Mouse (Mus musculus) naive thymus-derived CD4-positive, alpha-beta T cell, adult 2 months (primary cell): Measurements from ENCODE around the gene Ccdc154.

Experiments
- DNase-seq: peaks from one replicate; pipeline ENCODE4 v3.0.0-alpha.2; 2011; ENCODE audit warnings: low read depth

The Ccdc154 gene

DNA sequence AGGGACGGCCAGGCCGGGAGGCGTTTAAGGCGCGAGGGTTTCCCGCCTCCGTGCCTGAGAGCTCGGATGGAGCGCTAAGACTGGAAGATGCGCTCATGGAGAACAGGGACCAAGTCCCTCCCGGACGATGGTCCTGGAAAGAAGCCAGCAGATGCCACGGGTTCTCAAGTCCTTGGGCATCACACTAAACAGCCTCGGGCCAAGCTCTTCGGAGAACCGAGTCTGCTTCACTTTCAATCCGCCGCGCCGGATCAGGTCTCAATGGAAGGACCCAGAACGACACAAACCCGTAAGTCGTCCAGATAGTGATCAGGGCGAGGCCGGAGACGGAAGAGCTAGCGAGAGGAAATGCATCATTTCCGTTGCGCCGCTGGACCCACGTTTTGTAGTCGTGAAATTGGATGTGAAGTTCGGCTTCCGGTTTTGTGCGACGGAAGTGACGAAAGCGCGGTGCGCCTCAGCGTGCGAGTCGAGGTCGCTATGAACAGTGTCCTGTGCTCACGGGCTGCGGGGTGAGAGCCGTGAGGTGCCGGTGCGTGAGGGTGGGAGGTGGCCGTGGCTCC, 21.9 kb downstream of the Ccdc154 start, which contains the start of gene BC003965:
BC003965 (plus strand) TSS at position 426 of the 563 bp plus-strand sequence.
- DNase-seq: peak; percentile 99

- DNase-seq: no peak
These were observed 22.7 kb downstream of the Ccdc154 start for GRCm38 (mm10) chr17:25184961-25185360.

DNA sequence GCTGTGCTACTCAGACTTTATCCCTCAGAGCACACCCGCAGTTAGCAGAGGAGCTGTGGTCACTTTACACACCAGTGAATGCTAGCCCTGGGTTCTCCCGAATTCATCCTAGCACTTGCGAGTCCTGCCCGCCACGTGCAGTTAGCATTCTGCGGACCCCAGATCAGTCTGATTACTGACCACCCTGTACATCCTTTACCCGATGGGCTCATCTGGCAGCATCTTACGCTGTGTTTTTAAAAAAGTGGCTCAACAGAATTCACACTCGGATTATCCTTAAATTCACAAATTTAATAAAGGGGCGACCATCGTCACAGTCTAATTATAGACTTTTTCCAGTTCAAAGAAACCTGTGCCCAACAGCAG, 25.5 kb downstream of the Ccdc154 start:
- DNase-seq: no peak

- DNase-seq: peak; percentile 82
These were observed 26.1 kb downstream of the Ccdc154 start, which contains the start of gene Unkl for GRCm38 (mm10) chr17:25188150-25189031. Gene Unkl, plus strand, starts transcription at chr17:25188397.

DNA sequence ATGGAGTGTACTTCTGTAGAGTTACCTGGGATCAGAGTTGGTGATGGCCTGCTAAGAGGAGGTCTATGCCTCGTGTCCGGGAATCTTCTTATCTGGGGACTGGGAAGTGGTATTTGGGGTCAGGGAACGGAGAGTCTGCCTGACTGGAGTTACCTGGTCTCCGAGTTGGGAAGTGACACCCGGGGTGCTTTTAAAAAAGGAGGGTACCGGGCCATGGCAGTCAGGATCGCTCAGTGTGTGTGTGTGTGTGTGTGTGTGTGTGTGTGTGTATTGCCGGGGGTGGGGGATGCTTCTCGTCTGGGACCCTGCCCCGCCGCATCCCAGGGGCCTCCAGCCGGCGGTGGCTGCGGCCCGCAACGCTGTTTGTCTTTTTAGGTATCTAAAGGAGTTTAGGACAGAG, 26.8 kb downstream of the Ccdc154 start:
- no peak for DNase-seq

DNA sequence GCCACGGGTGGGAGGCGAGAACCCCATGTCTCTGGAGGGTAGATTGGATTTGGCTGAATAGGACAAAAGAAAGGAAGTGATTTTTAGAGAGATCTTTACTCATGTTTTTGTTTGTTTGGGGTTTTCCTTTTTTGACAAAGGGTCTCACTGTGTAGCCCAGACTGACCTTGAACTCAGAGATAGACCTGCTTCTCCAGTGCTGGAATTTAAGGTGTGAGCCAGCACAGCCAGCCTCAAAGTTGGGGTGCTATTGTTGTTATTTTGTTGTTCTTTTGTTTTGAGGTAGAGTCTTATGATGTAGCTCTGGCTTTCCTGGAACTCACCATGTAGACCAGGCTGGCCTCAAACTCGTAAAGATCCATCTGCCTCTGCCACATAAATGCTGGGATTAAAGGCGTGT, 40.1 kb downstream of the Ccdc154 start:
- DNase-seq: no peak

DNA sequence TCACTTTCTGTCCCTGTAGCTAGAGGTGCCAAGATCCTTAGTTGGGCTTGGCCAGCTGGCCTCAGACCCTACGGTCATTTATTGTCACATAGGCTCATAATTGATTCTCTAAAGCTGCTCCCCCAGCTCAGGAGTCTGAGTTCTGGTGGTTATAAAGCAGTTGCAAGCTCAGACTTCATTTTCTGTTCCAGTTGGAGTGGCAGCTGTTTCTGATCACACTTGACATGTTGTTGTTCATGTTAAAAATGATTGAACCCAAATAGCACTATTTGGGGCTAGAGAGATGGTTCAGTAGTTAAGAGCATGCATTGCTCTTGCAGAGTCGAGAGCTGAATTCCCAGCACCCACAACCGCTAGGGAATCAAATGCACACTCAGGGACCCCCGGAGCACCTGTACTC, 47.7 kb downstream of the Ccdc154 start:
- DNase-seq: no peak

- no peak for DNase-seq
These were observed 48.6 kb downstream of the Ccdc154 start for GRCm38 (mm10) chr17:25210680-25211466.

DNA sequence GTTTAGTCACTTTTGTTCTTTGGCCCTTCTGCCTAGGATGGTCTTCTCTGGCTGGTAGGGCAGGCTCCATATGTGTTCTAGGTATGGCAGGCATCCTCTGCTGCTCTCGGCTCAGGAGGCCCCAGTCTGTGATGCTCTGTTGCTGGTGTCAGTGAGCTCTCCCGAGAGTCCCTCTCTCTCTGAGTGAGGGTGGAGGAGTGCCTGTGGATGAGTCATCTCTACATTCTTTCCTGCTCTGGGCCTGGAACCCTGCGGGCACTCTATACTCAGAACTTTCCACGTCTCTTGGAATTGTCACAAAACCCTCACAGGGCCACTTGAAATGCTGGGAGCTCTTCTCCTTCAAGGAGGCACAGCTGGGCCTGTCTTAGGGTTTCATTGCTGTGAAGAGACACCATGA, 49.4 kb downstream of the Ccdc154 start:
- no peak for DNase-seq

GRCm38 (mm10) chr17:25215431-25215830, 53.2 kb downstream of the Ccdc154 start:
- no peak for DNase-seq

- no peak for DNase-seq
These were observed 56.7 kb downstream of the Ccdc154 start for GRCm38 (mm10) chr17:25218967-25219366.

DNA sequence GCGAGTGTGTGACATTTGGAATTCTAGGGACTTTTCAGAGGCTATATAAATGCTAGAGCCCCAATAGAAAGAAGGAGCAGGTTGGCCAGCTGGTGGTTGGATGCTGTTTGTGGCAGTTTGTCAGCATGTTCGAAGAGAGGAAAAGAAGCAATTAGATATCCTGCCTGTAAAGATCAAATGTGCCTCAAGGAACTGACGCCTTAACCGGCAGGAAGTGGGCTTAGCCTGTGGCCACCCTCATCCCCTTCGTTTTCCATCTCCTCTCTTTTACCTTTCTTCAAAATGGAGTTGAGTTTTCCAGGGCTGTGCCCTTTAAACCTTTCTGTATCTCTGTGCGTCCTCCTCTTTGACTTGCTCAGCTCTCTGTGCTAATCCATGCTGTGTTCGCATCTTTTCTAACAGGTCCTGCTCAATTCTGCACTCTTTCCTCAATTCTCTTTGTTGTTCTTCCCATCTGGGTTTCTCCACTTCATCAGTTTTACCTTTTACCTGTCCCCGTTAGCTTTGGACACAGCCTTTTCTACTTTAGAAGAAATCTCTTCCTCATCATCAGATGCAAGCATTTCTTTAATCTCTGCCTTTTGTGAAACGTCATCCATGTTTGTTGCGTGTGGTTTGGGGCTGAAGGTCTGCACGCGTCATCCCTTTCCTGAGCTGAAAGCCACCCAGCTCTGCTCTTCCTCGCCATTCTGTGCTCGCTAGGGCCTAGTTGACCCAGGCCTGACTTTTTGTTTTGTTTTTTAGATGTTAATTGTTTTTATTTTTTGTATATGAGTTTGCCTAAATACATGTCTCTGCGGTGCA, 57.4 kb downstream of the Ccdc154 start:
- DNase-seq: peak; percentile 75

- DNase-seq: no peak
These were observed 58.5 kb downstream of the Ccdc154 start for GRCm38 (mm10) chr17:25220746-25221145.
